Mouse (Mus musculus): Measurements from ENCODE around the gene Phf3.
A peak's percentile ranks its signal among the peaks of the same experiment; 100 is the strongest.

Phf3 gene

GRCm38 (mm10) chr1:30832778-30833177 is 40.9 kb downstream of the Phf3 start:
- DNase-seq (ENCODE audit: extremely low spot score) = no peak

DNA sequence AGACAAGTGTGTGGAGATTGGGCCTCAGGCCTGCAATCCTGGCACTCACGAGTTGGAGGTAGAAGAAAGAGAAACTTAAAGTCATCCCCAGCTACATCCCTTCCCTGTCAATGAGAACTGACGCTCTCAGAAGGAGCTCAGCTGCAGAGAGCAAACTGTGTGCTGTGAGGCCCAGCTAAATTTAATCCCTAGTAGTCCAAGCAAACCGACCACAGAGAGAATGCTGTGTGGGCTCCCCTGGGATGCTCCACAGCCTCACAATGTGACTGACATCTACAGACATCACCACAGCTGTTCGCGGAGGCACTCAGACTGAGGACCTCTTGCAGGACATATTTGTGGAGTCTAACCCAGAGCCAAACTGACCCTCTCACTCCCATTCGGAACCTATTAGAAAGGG is 54.3 kb downstream of the Phf3 start:
- no peak for DNase-seq (ENCODE audit: extremely low spot score)

GRCm38 (mm10) chr1:30815609-30816008 is 58.1 kb downstream of the Phf3 start:
- no peak for DNase-seq (ENCODE audit: extremely low spot score)

DNA sequence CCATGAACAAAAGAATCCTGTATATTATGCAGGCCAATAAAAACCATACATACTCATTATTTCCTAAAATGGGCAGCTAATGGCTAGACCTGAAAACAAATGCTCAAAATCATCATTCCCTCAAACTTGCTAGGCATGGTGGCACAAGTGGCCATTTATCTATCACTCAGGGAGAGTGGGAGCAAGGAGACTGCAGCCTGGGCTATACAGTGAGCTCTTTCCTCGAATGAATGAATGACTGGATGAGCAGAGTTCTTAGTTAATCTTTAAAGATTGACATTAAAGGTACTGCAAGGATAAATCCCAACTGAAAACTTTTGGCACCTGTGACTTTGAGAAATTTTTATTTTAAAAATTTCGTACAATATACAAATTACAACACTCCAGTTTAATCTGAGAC is 58.7 kb downstream of the Phf3 start:
- DNase-seq (ENCODE audit: extremely low spot score) = no peak

GRCm38 (mm10) chr1:30808101-30808699 is 65.5 kb downstream of the Phf3 start:
- no peak for DNase-seq (ENCODE audit: extremely low spot score)

DNA sequence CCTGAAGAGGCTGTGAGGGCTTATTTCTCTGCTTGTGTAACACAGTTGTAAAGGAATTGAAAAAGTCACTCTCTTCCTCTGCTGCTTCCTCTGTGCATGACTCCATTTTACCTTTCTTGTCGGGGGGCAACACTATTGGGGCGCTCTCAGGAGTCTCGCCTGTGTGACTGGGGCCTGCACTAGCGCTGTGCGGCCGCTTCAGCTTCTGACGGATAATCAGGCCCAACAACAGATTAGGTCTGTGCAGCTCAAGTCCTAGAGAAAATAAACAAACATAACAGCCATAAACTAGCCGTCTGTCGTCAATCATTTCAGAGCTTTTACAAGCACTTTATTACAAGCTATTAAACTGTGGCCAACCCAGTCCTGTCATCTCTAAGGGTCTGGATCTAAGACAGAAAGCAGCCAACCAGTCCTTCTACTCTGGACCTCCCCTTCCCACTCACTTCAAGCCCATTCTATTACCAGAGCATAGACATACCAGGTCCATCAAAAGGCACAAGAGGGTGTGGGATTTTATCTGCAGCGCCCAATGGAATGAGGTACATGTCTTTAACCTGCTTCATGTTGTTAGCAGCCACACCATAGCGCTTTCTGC is 67.9 kb downstream of the Phf3 start:
- DNase-seq (ENCODE audit: extremely low spot score) = no peak

GRCm38 (mm10) chr1:30804919-30805318 is 68.8 kb downstream of the Phf3 start:
- no peak for DNase-seq (ENCODE audit: extremely low spot score)

DNA sequence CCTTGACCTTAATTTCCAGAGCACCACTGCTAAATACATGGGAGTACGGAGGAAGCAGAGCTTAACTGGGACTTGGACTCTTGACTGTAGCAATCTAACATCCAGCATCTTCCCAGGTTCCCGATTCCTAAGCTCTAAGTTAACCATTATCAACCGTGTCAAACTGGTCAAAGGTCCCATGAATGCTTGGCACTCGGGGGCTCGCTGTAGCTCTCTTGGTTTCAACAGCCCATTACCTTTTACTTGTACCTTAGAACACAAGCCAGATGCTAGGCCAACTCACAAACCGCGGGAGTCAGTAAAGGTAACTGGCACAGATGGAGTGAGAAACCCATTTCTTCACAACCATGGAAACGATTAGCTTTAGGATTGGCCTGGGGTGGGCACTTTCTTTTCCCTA is 71.8 kb downstream of the Phf3 start:
- no peak for DNase-seq (ENCODE audit: extremely low spot score)

- no peak for DNase-seq (ENCODE audit: extremely low spot score)
These were observed 74.4 kb downstream of the Phf3 start for GRCm38 (mm10) chr1:30799277-30799834.

DNA sequence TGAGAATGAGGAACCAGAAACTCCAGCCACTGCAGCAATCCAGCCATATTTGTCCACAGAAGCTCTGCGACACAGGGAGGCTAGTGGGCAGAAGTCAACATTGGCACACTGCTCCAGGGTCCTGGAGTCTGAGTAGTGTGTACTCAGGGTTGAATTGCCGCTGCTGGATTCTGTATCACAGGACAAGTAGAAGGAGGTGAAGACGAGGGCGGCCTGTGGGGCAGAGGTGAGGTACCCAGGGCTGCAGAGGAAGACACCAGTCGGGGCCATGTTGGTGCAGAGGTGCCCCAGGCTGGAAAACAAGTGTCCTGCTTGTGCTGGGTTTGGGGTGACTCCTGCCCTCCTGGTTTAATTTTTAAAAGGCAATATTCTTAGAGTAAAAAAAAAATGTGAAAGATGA is 79.1 kb downstream of the Phf3 start:
- no peak for DNase-seq (ENCODE audit: extremely low spot score)

DNA sequence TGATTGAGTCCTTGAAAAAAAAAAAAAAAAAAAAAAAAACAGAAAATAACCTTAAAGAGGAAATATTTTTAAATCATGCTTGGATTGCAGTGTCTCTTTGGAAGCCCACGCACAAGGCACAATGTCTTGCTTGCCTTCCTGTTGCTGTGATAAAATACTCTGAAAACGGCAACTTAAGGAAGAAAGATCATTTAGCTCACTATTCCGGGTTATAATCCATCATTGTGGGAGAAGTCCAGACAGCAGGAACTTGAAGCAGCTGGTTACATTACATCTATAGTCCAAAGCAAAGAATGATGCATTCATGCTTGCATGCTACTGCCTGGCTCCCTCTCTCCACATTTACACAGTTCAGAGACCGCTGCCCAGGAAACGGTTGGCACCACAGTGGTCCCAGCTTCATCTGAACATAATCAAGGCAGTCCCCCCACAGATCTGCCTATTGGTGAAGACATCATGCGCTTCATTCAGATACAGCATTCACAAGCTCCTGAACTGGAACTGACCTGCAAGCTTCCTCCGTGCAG is 80.3 kb downstream of the Phf3 start:
- no peak for DNase-seq (ENCODE audit: extremely low spot score)

DNA sequence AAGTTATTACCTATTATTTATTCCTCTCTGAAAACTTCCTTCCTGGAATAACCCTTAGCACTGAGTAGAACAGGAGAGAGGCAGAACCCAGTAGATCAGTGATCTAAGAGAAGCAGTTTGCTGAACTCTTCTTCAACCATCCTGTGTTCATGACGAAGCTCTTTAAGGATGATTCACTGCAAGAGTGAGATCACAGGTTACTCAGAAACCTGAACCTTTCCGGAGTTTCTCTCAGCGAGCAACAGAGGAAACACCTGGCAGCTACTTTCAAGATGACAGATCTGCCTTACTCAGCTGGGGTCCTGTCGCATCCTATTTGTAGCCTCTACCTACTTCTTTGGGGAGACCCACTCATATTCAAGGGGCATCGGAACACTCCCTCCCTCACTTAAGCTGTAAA is 80.8 kb downstream of the Phf3 start:
- DNase-seq (ENCODE audit: extremely low spot score) = no peak

DNA sequence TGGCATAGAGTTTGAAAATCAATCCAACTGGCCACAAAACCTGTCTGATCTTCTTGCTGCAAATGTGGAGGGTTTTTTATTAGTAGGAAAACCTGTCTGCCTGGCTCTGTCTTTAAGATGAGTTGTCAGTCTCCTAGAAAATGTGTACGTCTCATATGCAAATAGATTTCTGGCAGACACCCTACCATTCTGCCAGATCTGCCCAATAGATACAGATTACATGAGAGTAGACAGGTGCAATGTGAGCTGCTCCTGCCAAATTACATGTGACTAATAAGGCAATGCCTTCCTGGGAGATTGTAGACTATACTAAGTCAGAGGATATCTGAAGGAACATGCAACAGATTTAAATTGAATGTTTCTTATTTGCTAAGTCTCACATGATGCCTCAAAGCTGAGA is 83.5 kb downstream of the Phf3 start:
- no peak for DNase-seq (ENCODE audit: extremely low spot score)

- DNase-seq (ENCODE audit: extremely low spot score) = no peak
These were observed 84.0 kb downstream of the Phf3 start for GRCm38 (mm10) chr1:30789689-30790088.

DNA sequence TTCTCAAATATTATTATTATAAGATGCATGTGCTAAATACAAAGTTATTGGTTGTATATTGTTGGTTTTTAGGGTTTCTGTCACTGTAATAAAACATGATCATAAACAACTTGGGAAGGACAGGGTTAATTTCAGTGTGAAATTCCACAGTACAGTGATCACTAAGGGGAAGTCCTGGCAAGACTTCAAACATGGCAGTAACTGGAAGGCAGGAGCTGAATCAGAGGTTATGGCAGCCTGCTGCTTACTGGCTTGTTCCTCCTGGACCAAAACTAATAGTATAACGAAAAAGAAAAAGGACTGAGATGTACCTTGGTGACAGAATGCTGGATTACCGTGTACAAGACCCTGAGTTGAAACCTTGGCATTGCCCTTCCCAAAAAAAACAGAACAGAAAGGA is 84.7 kb downstream of the Phf3 start:
- DNase-seq (ENCODE audit: extremely low spot score) = no peak

DNA sequence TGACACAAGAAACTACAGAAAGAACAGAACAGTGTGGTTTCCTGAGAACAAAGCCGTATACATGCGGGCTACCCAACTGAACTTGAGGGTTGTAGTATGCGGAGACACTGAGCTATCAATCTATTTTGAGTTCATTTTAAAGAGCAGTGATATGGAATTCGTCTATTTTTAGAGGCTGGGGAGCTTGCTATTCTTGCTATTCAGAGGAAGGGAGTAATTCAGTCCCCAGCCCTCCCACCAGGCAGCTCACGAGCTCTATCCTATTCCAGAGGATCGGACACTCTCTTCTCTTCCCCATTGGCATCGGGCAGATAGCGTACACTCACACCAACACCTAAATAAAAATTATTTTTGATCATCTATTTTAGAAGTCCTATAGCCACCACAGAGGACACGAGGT is 87.1 kb downstream of the Phf3 start:
- DNase-seq (ENCODE audit: extremely low spot score) = no peak

GRCm38 (mm10) chr1:30783741-30784140 is 90.0 kb downstream of the Phf3 start:
- DNase-seq (ENCODE audit: extremely low spot score) = no peak

DNA sequence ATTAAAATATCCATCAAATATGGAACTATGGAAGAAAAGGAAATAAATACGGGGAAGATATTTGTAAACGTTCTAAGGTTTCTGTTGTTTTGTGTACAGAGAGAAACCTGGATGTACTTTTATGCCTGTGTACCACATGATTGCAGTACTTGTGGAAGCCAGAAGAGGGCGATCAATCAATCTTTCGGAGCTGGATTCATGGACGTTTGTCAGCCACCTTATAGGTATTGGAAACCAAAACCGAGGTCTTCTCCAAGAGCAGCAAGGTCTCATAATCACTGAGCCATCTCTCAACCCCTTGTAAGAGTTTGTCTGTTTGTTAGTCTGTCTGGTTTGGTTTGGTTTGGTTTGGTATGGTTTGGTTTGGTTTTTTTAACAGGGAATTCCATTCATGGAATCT is 93.4 kb downstream of the Phf3 start:
- peak; percentile 17 for DNase-seq (ENCODE audit: extremely low spot score)

DNA sequence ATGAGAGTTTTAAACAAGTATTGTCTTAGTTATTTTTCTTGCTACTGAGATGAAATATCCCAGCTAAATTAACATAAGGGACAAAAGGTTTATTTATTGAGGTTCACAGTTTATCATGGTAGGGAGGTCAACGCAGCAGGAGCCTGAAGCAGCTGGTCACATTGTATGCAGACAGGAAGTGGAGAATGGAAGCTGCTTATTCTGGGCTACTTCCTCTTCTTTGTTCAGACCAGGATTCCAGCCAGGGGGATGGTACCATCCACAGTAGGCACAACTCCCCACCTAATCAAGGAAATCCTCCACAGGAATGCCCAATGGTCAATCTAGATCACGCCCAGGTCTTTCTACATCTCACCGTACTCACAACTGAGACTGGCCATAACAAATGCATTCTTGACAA is 94.2 kb downstream of the Phf3 start:
- no peak for DNase-seq (ENCODE audit: extremely low spot score)

DNA sequence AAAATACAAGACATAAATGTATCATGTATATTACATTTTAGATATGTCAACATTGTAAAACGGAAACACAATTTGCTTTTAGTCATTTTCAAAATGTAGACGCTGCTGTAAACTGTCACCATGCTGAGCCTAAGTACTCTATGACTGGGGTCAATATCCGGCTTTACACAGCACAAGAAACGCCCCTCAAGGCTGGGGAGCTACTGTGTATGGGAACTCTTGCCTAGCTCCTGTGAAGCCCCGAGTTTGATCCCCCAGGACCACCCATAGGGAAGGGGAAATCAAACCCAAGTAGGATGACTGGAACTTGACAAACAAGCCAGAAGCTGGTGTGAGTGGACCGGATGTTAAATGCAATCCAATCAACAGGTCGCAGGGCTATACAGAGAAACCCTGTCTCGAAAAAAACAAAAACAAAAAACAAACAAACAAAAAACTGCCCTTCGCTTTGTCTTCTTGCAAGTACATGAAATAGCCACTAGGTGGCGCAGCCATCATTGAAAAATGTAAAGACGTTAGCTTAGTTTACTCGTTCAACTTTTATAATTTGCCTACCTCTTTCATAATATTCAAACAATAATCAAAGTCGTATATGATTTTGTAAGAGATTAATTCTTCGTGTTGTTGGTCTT is 95.2 kb downstream of the Phf3 start:
- peak; percentile 23 for DNase-seq (ENCODE audit: extremely low spot score)

DNA sequence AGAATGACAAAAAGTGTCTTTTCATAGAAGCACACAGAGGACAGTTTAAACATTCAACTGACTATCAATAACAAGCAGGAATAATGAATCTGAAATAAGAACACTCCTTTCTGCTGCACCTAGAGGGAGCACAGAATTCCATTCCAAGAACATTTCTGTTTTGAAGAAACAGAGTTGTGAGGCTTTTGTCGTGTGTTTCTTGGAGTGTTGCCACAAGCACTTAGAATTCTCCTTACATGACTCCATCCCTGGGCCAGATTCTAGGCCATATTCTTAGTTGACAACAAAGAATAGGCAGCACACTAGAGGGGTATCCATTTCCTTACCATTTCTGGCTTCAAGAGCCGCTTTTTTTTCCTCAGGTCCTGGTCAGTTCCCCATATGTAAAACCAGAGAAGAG is 97.5 kb downstream of the Phf3 start:
- no peak for DNase-seq (ENCODE audit: extremely low spot score)

DNA sequence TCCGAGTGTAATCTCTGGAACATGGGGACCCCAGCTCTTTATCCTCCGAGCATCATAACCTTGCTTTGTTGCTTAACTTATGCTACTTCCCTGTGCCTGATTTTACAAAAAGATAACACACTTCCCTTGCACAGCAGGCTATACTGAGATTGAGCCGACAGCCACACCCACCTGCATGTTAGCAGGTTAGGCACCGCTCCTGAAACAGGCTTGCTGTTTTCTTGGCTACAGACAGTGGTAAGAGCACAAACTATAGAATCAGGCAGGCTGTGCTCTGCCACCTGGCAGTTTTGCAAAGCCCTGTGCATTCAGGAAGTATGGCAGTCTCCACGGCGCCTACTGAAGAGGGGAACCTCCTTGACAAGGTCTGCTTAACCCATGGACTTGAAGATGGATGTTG is 100.1 kb downstream of the Phf3 start:
- no peak for DNase-seq (ENCODE audit: extremely low spot score)

DNA sequence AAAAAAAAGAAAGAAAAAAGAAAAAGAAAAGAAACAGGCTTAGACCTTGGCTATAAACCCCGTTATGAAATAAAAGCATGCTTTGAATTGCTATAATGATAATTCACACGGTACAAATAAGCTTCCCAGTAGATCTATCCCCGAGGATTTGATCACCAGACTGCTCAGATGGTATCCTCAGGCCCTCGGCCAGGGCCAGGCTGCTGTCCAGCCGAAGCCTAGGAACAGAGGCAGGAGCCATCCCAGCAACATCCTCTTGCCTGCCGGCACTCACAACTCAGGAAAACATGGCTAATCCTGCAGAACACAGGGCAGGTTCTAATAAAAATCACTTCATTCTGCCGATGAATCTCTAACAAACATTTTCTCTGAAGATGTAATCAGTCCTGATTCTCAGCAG is 100.9 kb downstream of the Phf3 start:
- no peak for DNase-seq (ENCODE audit: extremely low spot score)

All from embryo, embryonic 9.5 days (tissue).